Mouse (Mus musculus): ENCODE results near the gene Mbd5. TPM values are rescaled to one million over a fixed set of nuclear protein-coding genes. Genes with fewer than 3 reads are reported as not detected.

Mbd5 gene
- 22.8 and 26.2 TPM in 2 replicates for polyA plus RNA-seq (2014; fragmentation: Nextera tagmentation; extraction: Ambion mirVana)

DNA sequence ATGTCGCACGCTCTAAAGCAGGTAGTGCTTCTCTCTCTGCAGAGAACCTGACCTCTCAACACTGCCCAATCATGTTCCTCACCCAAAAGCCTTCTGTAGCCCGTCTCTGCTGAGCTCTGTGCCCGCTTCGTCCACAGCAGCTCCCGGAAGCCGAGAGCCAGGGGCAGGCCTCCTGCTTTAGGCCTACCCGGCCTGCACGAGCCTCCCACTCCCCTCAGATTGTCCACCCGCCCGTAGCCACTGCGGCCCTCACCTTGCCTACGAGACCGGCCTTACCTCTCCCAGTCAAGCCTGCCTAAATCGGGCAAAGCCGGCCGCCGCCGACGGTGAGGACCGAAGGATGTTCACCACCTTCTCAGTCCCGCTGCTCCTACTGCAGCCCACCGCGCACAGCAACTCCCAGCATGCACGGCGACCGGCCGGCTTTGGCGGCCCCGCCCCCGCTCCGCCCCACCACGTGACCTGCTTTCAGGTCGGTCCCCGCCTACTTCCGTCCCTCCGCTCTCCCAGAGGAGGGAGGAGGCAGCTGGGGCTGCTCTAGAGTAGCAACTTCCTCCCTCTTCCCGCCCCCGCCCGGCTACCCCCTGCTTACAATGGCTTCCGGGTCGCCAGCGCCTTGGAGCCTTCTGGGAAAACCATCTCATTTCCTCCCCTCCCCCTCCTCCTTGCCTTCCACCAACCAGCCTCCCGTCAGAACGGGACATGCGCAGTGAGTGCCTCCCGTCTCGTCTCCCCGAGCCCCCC is at the start of gene Mbd5:
Gene Mbd5 (plus strand): TSS at position 668 of the 744 bp plus-strand sequence.
- Histone ChIP-seq H3K4me2 (ENCODE audit: low read length) (peak within 1 kb of the TSS; percentile 86), H3K36me3 (ENCODE audit: control insufficient read depth, insufficient read depth, low read length) (no peaks in the 10 kb centered on the region), H3K9ac (ENCODE audit: low read length) (peak within 1 kb of the TSS; percentile 96), H3K9me3 (ENCODE audit: control insufficient read depth, low read length) (no peaks in the 10 kb centered on the region), H3K4me1 (ENCODE audit: control insufficient read depth in 2 of 2, insufficient read depth in 2 of 2, low read length in 2 of 2) (peaks cover 0 to 8% of the 10 kb centered on the region in 2 experiments; a peak in 2 of 4 replicates), H3K27me3 (ENCODE audit: control insufficient read depth, insufficient read depth, low read length) (no peaks in the 10 kb centered on the region), H3K4me3 (ENCODE audit: control insufficient read depth in 1 of 2, insufficient read depth in 1 of 2, low read depth in 1 of 2, low read length in 2 of 2) (peak within 1 kb of the TSS; percentile 85 to 97), H3K27ac (replicated peaks in 1 of 2; ENCODE audit: control insufficient read depth in 1 of 2, insufficient read depth in 1 of 2, low read depth in 2 of 2, low read length in 2 of 2) (peak within 1 kb of the TSS; percentile 95)
- WGBS: under 1% methylated on average over 41 of the region's 49 CpGs
- peak; percentile 100 for ATAC-seq (ENCODE audit: insufficient number of reproducible peaks, insufficient read depth, low FRiP score, low read depth)

DNA sequence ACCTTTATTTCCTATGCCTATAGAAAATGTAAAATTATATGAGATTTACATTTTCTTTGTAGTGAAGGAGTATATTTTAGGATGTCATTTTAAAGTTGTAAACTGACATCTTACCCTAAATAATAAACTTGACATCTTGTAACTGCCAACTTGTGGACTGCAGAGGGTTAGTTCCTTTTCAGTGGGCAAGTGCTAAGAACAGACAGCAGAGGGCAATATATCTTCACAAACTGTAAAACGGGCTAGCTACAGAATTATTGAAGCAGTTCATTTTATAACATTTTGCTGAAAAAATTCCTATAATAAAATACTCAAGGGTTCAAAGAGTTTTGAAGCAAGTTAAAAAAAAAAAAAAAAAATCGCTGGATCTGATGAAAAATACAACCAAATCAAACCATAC is 40.4 kb upstream of the Mbd5 start:
- Histone ChIP-seq H3K27ac (replicated peaks in 1 of 2; ENCODE audit: control insufficient read depth in 1 of 2, insufficient read depth in 1 of 2, low read depth in 2 of 2, low read length in 2 of 2) (no peak overlapping the region), H3K4me2 (ENCODE audit: low read length) (no peak overlapping the region), H3K27me3 (ENCODE audit: control insufficient read depth, insufficient read depth, low read length) (no peaks in the 10 kb centered on the region), H3K9me3 (ENCODE audit: control insufficient read depth, low read length) (no peaks in the 10 kb centered on the region), H3K4me1 (ENCODE audit: control insufficient read depth in 2 of 2, insufficient read depth in 2 of 2, low read length in 2 of 2) (no peaks in the 10 kb centered on the region), H3K9ac (ENCODE audit: low read length) (no peak overlapping the region), H3K36me3 (ENCODE audit: control insufficient read depth, insufficient read depth, low read length) (peaks cover 64% of the 10 kb centered on the region), H3K4me3 (ENCODE audit: control insufficient read depth in 1 of 2, insufficient read depth in 1 of 2, low read depth in 1 of 2, low read length in 2 of 2) (no peak overlapping the region)
- no peak for ATAC-seq (ENCODE audit: insufficient number of reproducible peaks, insufficient read depth, low FRiP score, low read depth)
- WGBS: 52% methylated on average over 2 of the region's 2 CpGs

DNA sequence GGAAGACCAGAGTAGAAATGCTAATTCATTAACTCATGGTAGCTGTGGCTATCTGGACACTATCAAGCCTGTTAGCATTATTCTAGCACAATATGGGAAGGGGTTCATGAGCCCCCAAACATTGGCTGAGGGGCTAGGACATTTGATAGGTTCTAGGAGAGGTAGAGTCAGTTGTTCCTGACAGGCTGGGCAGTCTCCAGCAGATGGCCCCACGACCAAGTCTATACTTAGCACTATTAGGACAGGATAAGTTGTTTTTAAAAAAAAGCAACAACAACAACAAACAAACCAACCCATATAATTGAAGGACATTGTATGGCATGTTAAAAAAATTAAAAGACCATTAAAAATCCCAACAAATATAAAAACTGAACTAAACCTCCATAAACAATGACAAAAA is 35.1 kb upstream of the Mbd5 start:
- H3K36me3 ChIP-seq (ENCODE audit: control insufficient read depth, insufficient read depth, low read length): peaks cover 57% of the 10 kb centered on the region
- ATAC-seq (ENCODE audit: insufficient number of reproducible peaks, insufficient read depth, low FRiP score, low read depth): no peak
- no peak overlapping the region for H3K4me3 ChIP-seq (ENCODE audit: control insufficient read depth in 1 of 2, insufficient read depth in 1 of 2, low read depth in 1 of 2, low read length in 2 of 2)
- no peak overlapping the region for H3K27ac ChIP-seq (replicated peaks in 1 of 2; ENCODE audit: control insufficient read depth in 1 of 2, insufficient read depth in 1 of 2, low read depth in 2 of 2, low read length in 2 of 2)
- no peaks in the 10 kb centered on the region for H3K9me3 ChIP-seq (ENCODE audit: control insufficient read depth, low read length)
- 58% methylated on average over 1 of the region's 1 CpGs for WGBS
- H3K27me3 ChIP-seq (ENCODE audit: control insufficient read depth, insufficient read depth, low read length): no peaks in the 10 kb centered on the region
- H3K9ac ChIP-seq (ENCODE audit: low read length): no peak overlapping the region
- H3K4me2 ChIP-seq (ENCODE audit: low read length): no peak overlapping the region
- H3K4me1 ChIP-seq (ENCODE audit: control insufficient read depth in 2 of 2, insufficient read depth in 2 of 2, low read length in 2 of 2): no peaks in the 10 kb centered on the region

DNA sequence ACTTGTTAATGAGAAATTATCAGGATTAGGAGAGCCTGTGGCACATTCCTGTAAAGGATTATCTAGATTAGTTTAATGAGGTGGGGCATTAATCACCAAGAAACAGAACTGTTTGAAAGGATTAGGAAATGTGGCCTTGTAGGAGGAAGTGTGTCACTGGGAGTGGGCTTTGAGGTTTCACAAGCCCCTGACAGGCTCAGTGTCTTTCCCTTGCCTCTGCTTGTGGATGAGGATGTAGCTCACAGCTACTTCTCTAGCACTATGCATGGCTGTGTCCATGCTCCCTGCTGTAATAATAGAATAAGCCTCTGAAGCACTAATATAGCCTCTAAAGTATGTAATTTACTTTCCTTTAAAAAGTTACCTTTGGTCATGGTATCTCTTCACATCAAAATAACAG is 33.5 kb upstream of the Mbd5 start:
- Histone ChIP-seq H3K27me3 (ENCODE audit: control insufficient read depth, insufficient read depth, low read length) (no peaks in the 10 kb centered on the region), H3K4me2 (ENCODE audit: low read length) (no peak overlapping the region), H3K4me3 (ENCODE audit: control insufficient read depth in 1 of 2, insufficient read depth in 1 of 2, low read depth in 1 of 2, low read length in 2 of 2) (no peak overlapping the region), H3K27ac (replicated peaks in 1 of 2; ENCODE audit: control insufficient read depth in 1 of 2, insufficient read depth in 1 of 2, low read depth in 2 of 2, low read length in 2 of 2) (no peak overlapping the region), H3K36me3 (ENCODE audit: control insufficient read depth, insufficient read depth, low read length) (peaks cover 56% of the 10 kb centered on the region), H3K9me3 (ENCODE audit: control insufficient read depth, low read length) (no peaks in the 10 kb centered on the region), H3K4me1 (ENCODE audit: control insufficient read depth in 2 of 2, insufficient read depth in 2 of 2, low read length in 2 of 2) (no peaks in the 10 kb centered on the region), H3K9ac (ENCODE audit: low read length) (no peak overlapping the region)
- ATAC-seq (ENCODE audit: insufficient number of reproducible peaks, insufficient read depth, low FRiP score, low read depth): no peak

- Histone ChIP-seq H3K9me3 (ENCODE audit: control insufficient read depth, low read length) (no peaks in the 10 kb centered on the region), H3K27ac (replicated peaks in 1 of 2; ENCODE audit: control insufficient read depth in 1 of 2, insufficient read depth in 1 of 2, low read depth in 2 of 2, low read length in 2 of 2) (no peak overlapping the region), H3K4me2 (ENCODE audit: low read length) (no peak overlapping the region), H3K9ac (ENCODE audit: low read length) (no peak overlapping the region), H3K27me3 (ENCODE audit: control insufficient read depth, insufficient read depth, low read length) (no peaks in the 10 kb centered on the region), H3K36me3 (ENCODE audit: control insufficient read depth, insufficient read depth, low read length) (peaks cover 47% of the 10 kb centered on the region), H3K4me1 (ENCODE audit: control insufficient read depth in 2 of 2, insufficient read depth in 2 of 2, low read length in 2 of 2) (no peaks in the 10 kb centered on the region), H3K4me3 (ENCODE audit: control insufficient read depth in 1 of 2, insufficient read depth in 1 of 2, low read depth in 1 of 2, low read length in 2 of 2) (no peak overlapping the region)
- WGBS: 85% methylated on average over 2 of the region's 2 CpGs
- ATAC-seq (ENCODE audit: insufficient number of reproducible peaks, insufficient read depth, low FRiP score, low read depth): no peak
Measured at GRCm38 (mm10) chr2:48935058-48935457, 14.2 kb upstream of the Mbd5 start.

DNA sequence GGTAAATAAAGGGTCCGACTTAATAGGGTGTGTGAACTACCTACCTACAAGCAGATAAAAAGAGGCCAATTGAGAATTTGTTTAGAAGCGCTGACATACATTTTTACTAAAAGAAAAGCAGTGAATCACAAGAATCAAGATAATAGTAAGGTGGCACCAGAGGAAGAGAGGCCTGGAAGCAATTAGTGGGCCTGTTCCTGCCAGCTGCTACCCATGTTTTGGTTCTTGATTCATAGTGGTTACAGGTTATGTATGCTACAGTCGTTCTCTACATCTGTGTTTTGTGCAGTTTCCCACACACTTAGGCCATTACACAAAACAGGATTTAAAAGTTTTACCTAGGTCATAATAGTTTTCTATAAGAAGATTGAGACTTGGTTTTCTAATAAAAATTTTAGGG is 1.5 kb upstream of the Mbd5 start:
- Histone ChIP-seq H3K36me3 (ENCODE audit: control insufficient read depth, insufficient read depth, low read length) (no peaks in the 10 kb centered on the region), H3K9me3 (ENCODE audit: control insufficient read depth, low read length) (no peaks in the 10 kb centered on the region), H3K4me2 (ENCODE audit: low read length) (peak overlapping the region; percentile 73), H3K4me3 (ENCODE audit: control insufficient read depth in 1 of 2, insufficient read depth in 1 of 2, low read depth in 1 of 2, low read length in 2 of 2) (peak overlapping the region in 1 of 2 experiments; percentile 85; a peak in 2 of 4 replicates), H3K27me3 (ENCODE audit: control insufficient read depth, insufficient read depth, low read length) (no peaks in the 10 kb centered on the region), H3K9ac (ENCODE audit: low read length) (peak overlapping the region; percentile 93), H3K4me1 (ENCODE audit: control insufficient read depth in 2 of 2, insufficient read depth in 2 of 2, low read length in 2 of 2) (peaks cover 0 to 8% of the 10 kb centered on the region in 2 experiments; a peak in 2 of 4 replicates), H3K27ac (replicated peaks in 1 of 2; ENCODE audit: control insufficient read depth in 1 of 2, insufficient read depth in 1 of 2, low read depth in 2 of 2, low read length in 2 of 2) (no peak overlapping the region)
- WGBS: 73% methylated on average over 3 of the region's 3 CpGs
- no peak for ATAC-seq (ENCODE audit: insufficient number of reproducible peaks, insufficient read depth, low FRiP score, low read depth)

GRCm38 (mm10) chr2:48949743-48950251 is 489 bp downstream of the Mbd5 start:
- ATAC-seq (ENCODE audit: insufficient number of reproducible peaks, insufficient read depth, low FRiP score, low read depth): peak; percentile 20
- Histone ChIP-seq H3K4me2 (ENCODE audit: low read length) (peak overlapping the region; percentile 86), H3K4me3 (ENCODE audit: control insufficient read depth in 1 of 2, insufficient read depth in 1 of 2, low read depth in 1 of 2, low read length in 2 of 2) (peak overlapping the region; percentile 85 to 97), H3K36me3 (ENCODE audit: control insufficient read depth, insufficient read depth, low read length) (no peaks in the 10 kb centered on the region), H3K27ac (replicated peaks in 1 of 2; ENCODE audit: control insufficient read depth in 1 of 2, insufficient read depth in 1 of 2, low read depth in 2 of 2, low read length in 2 of 2) (peak overlapping the region; percentile 95), H3K27me3 (ENCODE audit: control insufficient read depth, insufficient read depth, low read length) (no peaks in the 10 kb centered on the region), H3K4me1 (ENCODE audit: control insufficient read depth in 2 of 2, insufficient read depth in 2 of 2, low read length in 2 of 2) (peaks cover 0 to 8% of the 10 kb centered on the region in 2 experiments; a peak in 2 of 4 replicates), H3K9me3 (ENCODE audit: control insufficient read depth, low read length) (no peaks in the 10 kb centered on the region), H3K9ac (ENCODE audit: low read length) (peak overlapping the region; percentile 96)
- 0% methylated on average over 8 of the region's 9 CpGs for WGBS

DNA sequence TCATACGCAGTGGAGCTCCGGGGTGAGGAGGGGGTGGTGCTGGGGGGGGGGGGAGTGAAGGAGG is 776 bp downstream of the Mbd5 start, which contains the start of gene Orc4:
Gene Orc4 (minus strand): TSS at position 26 of the 64 bp plus-strand sequence.
- Histone ChIP-seq H3K9me3 (ENCODE audit: control insufficient read depth, low read length) (no peaks in the 10 kb centered on the region), H3K4me3 (ENCODE audit: control insufficient read depth in 1 of 2, insufficient read depth in 1 of 2, low read depth in 1 of 2, low read length in 2 of 2) (peak within 1 kb of the TSS; percentile 85 to 97), H3K9ac (ENCODE audit: low read length) (peak within 1 kb of the TSS; percentile 96), H3K4me2 (ENCODE audit: low read length) (peak within 1 kb of the TSS; percentile 86), H3K4me1 (ENCODE audit: control insufficient read depth in 2 of 2, insufficient read depth in 2 of 2, low read length in 2 of 2) (peaks cover 0 to 8% of the 10 kb centered on the region in 2 experiments; a peak in 2 of 4 replicates), H3K27me3 (ENCODE audit: control insufficient read depth, insufficient read depth, low read length) (no peaks in the 10 kb centered on the region), H3K27ac (replicated peaks in 1 of 2; ENCODE audit: control insufficient read depth in 1 of 2, insufficient read depth in 1 of 2, low read depth in 2 of 2, low read length in 2 of 2) (peak within 1 kb of the TSS; percentile 95), H3K36me3 (ENCODE audit: control insufficient read depth, insufficient read depth, low read length) (no peaks in the 10 kb centered on the region)
- 0% methylated on average over 2 of the region's 2 CpGs for WGBS
- no peak for ATAC-seq (ENCODE audit: insufficient number of reproducible peaks, insufficient read depth, low FRiP score, low read depth)
